In genomic region chr3:38014768-38015167, GRCm38 (mm10) we compare ENCODE assay signal across 13 mouse cellular contexts.
A peak's percentile ranks its signal among the peaks of the same experiment; 100 is the strongest.
DNase-seq lines count a peak whose midpoint lies in the region; ATAC-seq and TF ChIP-seq lines count a peak whose summit lies in the region.
"Had no signal": no experiment of that assay in that cellular context is flagged by ENCODE, and none has a peak within 500 bp of the region (broad histone marks: within the 10 kb centered on the region; RNA-seq: fewer than 3 reads in every experiment).

No protein-coding gene starts in this region.

- H3K9me3 ChIP-seq in forebrain, postnatal 0 days (ENCODE audit: low read length), result no peaks in the 10 kb centered on the region
- H3K9me3 ChIP-seq in forebrain, embryonic 10.5 days, result no peaks in the 10 kb centered on the region
- H3K9me3 ChIP-seq in kidney, embryonic 14.5 days (ENCODE audit: control insufficient read depth, low read length), result no peaks in the 10 kb centered on the region; the same call in none of the 2 replicates
- H3K9me3 ChIP-seq in intestine, embryonic 16.5 days (ENCODE audit: control insufficient read depth, low read length), result no peaks in the 10 kb centered on the region
- H3K9me3 ChIP-seq: midbrain, embryonic 15.5 days had no signal

- H3K4me2 ChIP-seq in forebrain, postnatal 0 days (ENCODE audit: low read depth), result no peak overlapping the region
- no peak overlapping the region for H3K4me2 ChIP-seq in kidney, embryonic 14.5 days (replicated peaks; ENCODE audit: low read depth, low read length)
- no peak overlapping the region for H3K4me2 ChIP-seq in intestine, embryonic 16.5 days (ENCODE audit: low read depth, low read length)
- H3K4me2 ChIP-seq: midbrain, embryonic 15.5 days had no signal

- TF ChIP-seq CTCF in forebrain, postnatal 0 days (IDR thresholded peaks at IDR 0.05; ENCODE audit: low read depth), result no peak
- no peak for TF ChIP-seq CTCF in kidney, adult 2 months (conservative IDR thresholded peaks at IDR 0.05; ENCODE audit: insufficient read depth, insufficient read length, low read depth, low read length)
- TF ChIP-seq CTCF in C2C12 (IDR thresholded peaks at IDR 0.05; ENCODE audit: control insufficient read depth, insufficient read depth, insufficient read length), result no peak

- no peaks in the 10 kb centered on the region for H3K4me1 ChIP-seq in forebrain, postnatal 0 days (ENCODE audit: insufficient read depth)
- H3K4me1 ChIP-seq in forebrain, embryonic 10.5 days, result no peaks in the 10 kb centered on the region
- no peaks in the 10 kb centered on the region for H3K4me1 ChIP-seq in kidney, embryonic 14.5 days (ENCODE audit: control insufficient read depth, insufficient read depth, low read length)
- H3K4me1 ChIP-seq in kidney, adult 2 months (ENCODE audit: control insufficient read depth, insufficient read depth, low read length), result peaks cover 4% of the 10 kb centered on the region; the same call in 1 of the 2 replicates
- 0 out of 2 replicates have a peak, but pooled peaks cover 2% of the 10 kb centered on the region for H3K4me1 ChIP-seq in intestine, embryonic 16.5 days (ENCODE audit: control insufficient read depth, insufficient read depth, low read length)

- whole genome bisulfite sequencing in forebrain, postnatal 0 days, result 30% methylated on average over 1 of the region's 1 CpGs
- WGBS in forebrain, embryonic 10.5 days, result 70% methylated on average over 1 of the region's 1 CpGs
- WGBS in kidney, embryonic 14.5 days, result 39% methylated on average over 1 of the region's 1 CpGs
- 56% methylated on average over 1 of the region's 1 CpGs for WGBS in kidney, adult 2 months
- WGBS in intestine, embryonic 16.5 days, result 25% methylated on average over 1 of the region's 1 CpGs

- no peak overlapping the region for H3K27ac ChIP-seq in forebrain, postnatal 0 days (ENCODE audit: low read depth, low read length)
- no peak overlapping the region for H3K27ac ChIP-seq in forebrain, embryonic 10.5 days
- H3K27ac ChIP-seq in kidney, embryonic 14.5 days (ENCODE audit: low read depth, low read length), result no peak overlapping the region
- no peak overlapping the region for H3K27ac ChIP-seq in kidney, adult 2 months (ENCODE audit: insufficient read depth, low read depth, low read length)
- no peak overlapping the region for H3K27ac ChIP-seq in intestine, embryonic 16.5 days (ENCODE audit: low read length)
- H3K27ac ChIP-seq: midbrain, embryonic 15.5 days had no signal

- ATAC-seq in forebrain, postnatal 0 days, result peak; percentile 61
- ATAC-seq in kidney, embryonic 14.5 days (ENCODE audit: low FRiP score, low TSS enrichment), result 0 out of 2 replicates have a peak, but pooled peaks have one; percentile 60
- ATAC-seq in intestine, embryonic 16.5 days, result peak; percentile 55; the same call in 1 of the 2 replicates
- ATAC-seq: midbrain, embryonic 15.5 days had no signal

- no peak for DNase-seq in forebrain, postnatal 0 days
- no peak for DNase-seq in forebrain, embryonic 10.5 days (ENCODE audit: extremely low spot score, low spot score)
- no peak for DNase-seq in kidney, adult 2 months
- DNase-seq in MN1 (ENCODE audit: low spot score), result no peak
- DNase-seq: adrenal gland, adult 8-10 months; B cell, adult 2 months; cerebellum, adult 8-10 months; gastrocnemius, postnatal 10 days; thymus, postnatal 4 days had no signal

- no peaks in the 10 kb centered on the region for H3K79me2 ChIP-seq in C2C12 (ENCODE audit: control insufficient read depth, insufficient read depth)

- no peaks in the 10 kb centered on the region for H3K79me3 ChIP-seq in C2C12 (ENCODE audit: low read depth)

- H3K9ac ChIP-seq in forebrain, postnatal 0 days, result no peak overlapping the region
- no peak overlapping the region for H3K9ac ChIP-seq in kidney, embryonic 14.5 days (ENCODE audit: low read depth, low read length)
- no peak overlapping the region for H3K9ac ChIP-seq in intestine, embryonic 16.5 days (ENCODE audit: low read depth, low read length)
- H3K9ac ChIP-seq: midbrain, embryonic 15.5 days had no signal

- no peaks in the 10 kb centered on the region for H3K27me3 ChIP-seq in forebrain, postnatal 0 days (ENCODE audit: insufficient read depth, low read length)
- H3K27me3 ChIP-seq in forebrain, embryonic 10.5 days (ENCODE audit: poor library complexity, severe bottlenecking), result no peaks in the 10 kb centered on the region
- H3K27me3 ChIP-seq in kidney, embryonic 14.5 days (ENCODE audit: control insufficient read depth, insufficient read depth, low read length), result no peaks in the 10 kb centered on the region
- H3K27me3 ChIP-seq in kidney, adult 2 months (replicated peaks; ENCODE audit: control insufficient read depth, insufficient read depth, low read length), result no peaks in the 10 kb centered on the region
- H3K27me3 ChIP-seq in C2C12 (ENCODE audit: control insufficient read depth, insufficient read depth, insufficient read length), result no peaks in the 10 kb centered on the region
- H3K27me3 ChIP-seq in intestine, embryonic 16.5 days (replicated peaks; ENCODE audit: control insufficient read depth, insufficient read depth, low read length), result no peaks in the 10 kb centered on the region
- H3K27me3 ChIP-seq: midbrain, embryonic 15.5 days had no signal

- H3ac ChIP-seq in C2C12 (ENCODE audit: control insufficient read depth, insufficient read length, low read depth), result no peak overlapping the region

- no peaks in the 10 kb centered on the region for H3K36me3 ChIP-seq in forebrain, postnatal 0 days (ENCODE audit: insufficient read depth)
- H3K36me3 ChIP-seq in forebrain, embryonic 10.5 days (replicated peaks), result no peaks in the 10 kb centered on the region
- no peaks in the 10 kb centered on the region for H3K36me3 ChIP-seq in kidney, embryonic 14.5 days (ENCODE audit: control insufficient read depth, insufficient read depth, low read length)
- no peaks in the 10 kb centered on the region for H3K36me3 ChIP-seq in kidney, adult 2 months (ENCODE audit: control insufficient read depth, insufficient read depth, low read length)
- H3K36me3 ChIP-seq in C2C12 (ENCODE audit: control insufficient read depth, insufficient read depth), result no peaks in the 10 kb centered on the region
- H3K36me3 ChIP-seq in intestine, embryonic 16.5 days (ENCODE audit: control insufficient read depth, insufficient read depth, low read length), result no peaks in the 10 kb centered on the region
- H3K36me3 ChIP-seq: midbrain, embryonic 15.5 days had no signal

- no peak for TF ChIP-seq POLR2A in kidney, adult 2 months (IDR thresholded peaks at IDR 0.05; ENCODE audit: low read depth, low read length)

- H3K4me3 ChIP-seq in forebrain, postnatal 0 days (ENCODE audit: low read depth, low read length), result no peak overlapping the region
- no peak overlapping the region for H3K4me3 ChIP-seq in forebrain, embryonic 10.5 days
- H3K4me3 ChIP-seq in kidney, embryonic 14.5 days (ENCODE audit: low read length), result no peak overlapping the region
- no peak overlapping the region for H3K4me3 ChIP-seq in kidney, adult 2 months (ENCODE audit: insufficient read depth, low read depth, low read length)
- no peak overlapping the region for H3K4me3 ChIP-seq in C2C12 (ENCODE audit: insufficient read depth, poor library complexity, severe bottlenecking)
- no peak overlapping the region for H3K4me3 ChIP-seq in intestine, embryonic 16.5 days (ENCODE audit: low read length)
- H3K4me3 ChIP-seq: midbrain, embryonic 15.5 days had no signal

TF ChIP-seq in C2C12, 6 proteins besides CTCF, POLR2A, EP300 and RAD21:
- TF ChIP-seq USF1 (IDR thresholded peaks at IDR 0.05; ENCODE audit: low read depth), result peak; percentile 23
- TF ChIP-seq MYOG (IDR thresholded peaks at IDR 0.05; ENCODE audit: control insufficient read depth, extremely low read depth, insufficient read length), result no peak
